Mouse (Mus musculus) embryonic fibroblast, embryonic 13.5 days (primary cell): Measurements from ENCODE around the gene Arl6ip4.

Experiments
- CTCF ChIP-seq: IDR thresholded peaks from 2 replicates; pipeline ENCODE4 v1.5.1; 2011; ENCODE audit warnings: mild to moderate bottlenecking, control low read depth, low read length, moderate library complexity, borderline replicate concordance; ENCODE audit not compliant: insufficient read depth
- POLR2A ChIP-seq: IDR thresholded peaks from 2 replicates; pipeline ENCODE4 v1.6.1; 2011; ENCODE audit warnings: low read depth, mild to moderate bottlenecking, control low read depth, low read length, moderate library complexity

DNA sequence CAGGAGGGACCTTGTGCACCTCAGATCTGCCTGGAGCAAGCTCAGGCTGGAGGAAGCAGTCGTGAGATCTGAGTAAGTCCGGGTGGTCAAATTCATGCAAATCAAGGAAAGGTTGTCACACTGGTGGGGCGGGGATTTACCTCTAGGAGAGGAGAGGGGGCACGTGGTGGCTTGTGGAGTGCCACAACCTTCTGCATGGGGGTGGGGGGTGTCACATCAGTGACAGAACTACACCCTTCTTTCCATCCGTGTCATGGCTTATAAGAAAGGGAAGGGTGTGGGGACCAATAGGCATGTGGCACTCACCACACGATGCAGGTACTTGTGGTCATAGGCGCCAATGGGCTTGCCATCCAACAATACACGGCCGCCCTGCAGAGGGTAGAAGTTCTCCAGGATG, 40.2 kb upstream of the Arl6ip4 start:
- TF ChIP-seq CTCF = no peak
- TF ChIP-seq POLR2A = no peak
